Mouse (Mus musculus): ENCODE results near the gene Mamstr. TPM values are rescaled to one million over a fixed set of nuclear protein-coding genes. Genes with fewer than 3 reads are reported as not detected.

The Mamstr gene
- 0.71 and 0.74 TPM in 2 replicates for total RNA-seq (2012; rRNA removed)

DNA sequence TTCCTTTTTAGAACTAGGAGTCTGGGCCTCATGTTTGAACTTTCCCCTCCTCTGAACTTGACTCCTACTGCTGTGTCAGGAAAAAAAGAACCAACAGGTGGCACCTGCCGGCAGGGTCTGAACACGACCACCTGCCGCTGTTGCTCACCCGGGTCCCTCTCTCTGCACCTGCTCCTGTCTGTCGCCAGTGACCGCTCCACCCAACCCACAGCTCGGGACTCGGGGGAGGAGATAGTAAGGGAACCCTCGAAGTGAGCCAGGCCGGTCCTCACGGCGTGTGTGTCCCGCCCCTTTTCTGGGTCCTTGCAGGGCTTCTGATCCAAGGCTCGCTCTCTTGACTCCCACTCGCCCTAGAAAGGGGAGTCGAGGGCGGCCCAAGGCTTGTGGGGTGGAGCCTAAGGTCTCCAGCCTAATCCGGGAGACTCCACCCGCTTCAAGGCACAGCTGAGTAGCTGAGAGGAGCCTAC lies at the start of gene Mamstr:
Mamstr (plus strand) TSS at position 417 of the 467 bp plus-strand sequence.
- in situ Hi-C loops (cut with MboI; ENCODE audit: low sequenced_read_pairs in 2 of 2, unreplicated experiment in 2 of 2), result no loop called here
- Histone ChIP-seq H3K36me3 (ENCODE audit: control insufficient read depth, insufficient read depth, low read length, poor library complexity, severe bottlenecking) (peaks cover 2% of the 10 kb centered on the region; the same call in 1 of the 2 replicates), H3K27ac (ENCODE audit: insufficient read depth, low read depth, low read length, poor library complexity, severe bottlenecking) (no peak within 1 kb of the TSS), H3K4me1 (ENCODE audit: control insufficient read depth in 2 of 2, insufficient read depth in 2 of 2, low read length in 2 of 2, poor library complexity in 1 of 2) (peaks cover 1 to 16% of the 10 kb centered on the region in 2 experiments; a peak in 2 of 4 replicates), H3K9ac (ENCODE audit: insufficient read depth, low read depth, low read length, poor library complexity, severe bottlenecking) (no peak within 1 kb of the TSS), H3K4me3 (ENCODE audit: insufficient read depth in 1 of 2, low read depth in 1 of 2, low read length in 2 of 2, poor library complexity in 1 of 2, severe bottlenecking in 1 of 2) (peak within 1 kb of the TSS in 1 of 2 experiments; percentile 10; a peak in 1 of 4 replicates), H3K9me3 (ENCODE audit: control insufficient read depth, insufficient read depth, low read depth, low read length) (no peaks in the 10 kb centered on the region)
- no peak for TF ChIP-seq MAFK (IDR thresholded peaks at IDR 0.05; ENCODE audit: insufficient read depth, low read depth, low read length)
- no peak for TF ChIP-seq CHD2 (IDR thresholded peaks at IDR 0.05; ENCODE audit: low read depth, low read length)
- no peak for TF ChIP-seq HCFC1 (IDR thresholded peaks at IDR 0.05; ENCODE audit: borderline replicate concordance, insufficient read depth, low read length)
- no peak for TF ChIP-seq ZNF384 (IDR thresholded peaks at IDR 0.05; ENCODE audit: low read depth, low read length)
- TF ChIP-seq ZC3H11A (IDR thresholded peaks at IDR 0.05; ENCODE audit: borderline replicate concordance, low read depth, low read length), result no peak
- no peak for DNase-seq (ENCODE audit: low read depth, low spot score)

GRCm38 (mm10) chr7:45590874-45591273 lies 48.9 kb upstream of the Mamstr start:
- peaks cover 2 to 7% of the 10 kb centered on the region in 2 experiments; a peak in 1 of 4 replicates for H3K4me1 ChIP-seq (ENCODE audit: control insufficient read depth in 2 of 2, insufficient read depth in 2 of 2, low read length in 2 of 2, poor library complexity in 1 of 2)
- in situ Hi-C loops (cut with MboI; ENCODE audit: low sequenced_read_pairs in 2 of 2, unreplicated experiment in 2 of 2), result loop anchor here in 1 of 2 experiments (10.0 kb wide), 1 partner anchor 116 kb away; no protein-coding TSS in a partner anchor
- no peak for DNase-seq (ENCODE audit: low read depth, low spot score)
- no peak overlapping the region for H3K27ac ChIP-seq (ENCODE audit: insufficient read depth, low read depth, low read length, poor library complexity, severe bottlenecking)
- no peak overlapping the region for H3K4me3 ChIP-seq (ENCODE audit: insufficient read depth in 1 of 2, low read depth in 1 of 2, low read length in 2 of 2, poor library complexity in 1 of 2, severe bottlenecking in 1 of 2)
- H3K36me3 ChIP-seq (ENCODE audit: control insufficient read depth, insufficient read depth, low read length, poor library complexity, severe bottlenecking), result peaks cover 22% of the 10 kb centered on the region; the same call in 1 of the 2 replicates
- no peaks in the 10 kb centered on the region for H3K9me3 ChIP-seq (ENCODE audit: control insufficient read depth, insufficient read depth, low read depth, low read length)
- TF ChIP-seq ZNF384 (IDR thresholded peaks at IDR 0.05; ENCODE audit: low read depth, low read length) (no peak), CHD2 (IDR thresholded peaks at IDR 0.05; ENCODE audit: low read depth, low read length) (no peak), ZC3H11A (IDR thresholded peaks at IDR 0.05; ENCODE audit: borderline replicate concordance, low read depth, low read length) (no peak), MAFK (IDR thresholded peaks at IDR 0.05; ENCODE audit: insufficient read depth, low read depth, low read length) (no peak), HCFC1 (IDR thresholded peaks at IDR 0.05; ENCODE audit: borderline replicate concordance, insufficient read depth, low read length) (no peak)
- no peak overlapping the region for H3K9ac ChIP-seq (ENCODE audit: insufficient read depth, low read depth, low read length, poor library complexity, severe bottlenecking)

DNA sequence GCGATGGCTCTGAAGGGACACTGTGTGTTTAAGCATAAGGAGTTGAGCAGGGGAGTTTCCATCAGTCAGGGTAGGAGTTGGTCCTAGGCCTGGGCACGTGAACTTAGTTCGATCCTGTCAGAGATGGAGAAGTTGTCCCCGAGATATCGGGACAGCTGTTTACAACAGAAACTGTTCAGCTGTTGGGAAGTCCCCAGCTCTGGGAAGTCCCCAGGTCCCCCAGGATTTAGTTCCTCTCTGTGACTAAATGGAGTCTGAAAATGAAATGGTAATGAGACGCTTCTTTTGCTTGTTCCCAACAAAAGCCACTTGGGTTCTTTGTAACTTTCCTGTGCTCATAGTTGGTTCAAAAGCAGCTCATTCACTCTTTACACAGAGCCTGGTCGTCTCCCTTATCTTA lies 47.9 kb upstream of the Mamstr start:
- DNase-seq (ENCODE audit: low read depth, low spot score), result no peak
- Histone ChIP-seq H3K9ac (ENCODE audit: insufficient read depth, low read depth, low read length, poor library complexity, severe bottlenecking) (no peak overlapping the region), H3K36me3 (ENCODE audit: control insufficient read depth, insufficient read depth, low read length, poor library complexity, severe bottlenecking) (peaks cover 19% of the 10 kb centered on the region; the same call in 1 of the 2 replicates), H3K9me3 (ENCODE audit: control insufficient read depth, insufficient read depth, low read depth, low read length) (no peaks in the 10 kb centered on the region), H3K27ac (ENCODE audit: insufficient read depth, low read depth, low read length, poor library complexity, severe bottlenecking) (no peak overlapping the region), H3K4me3 (ENCODE audit: insufficient read depth in 1 of 2, low read depth in 1 of 2, low read length in 2 of 2, poor library complexity in 1 of 2, severe bottlenecking in 1 of 2) (no peak overlapping the region), H3K4me1 (ENCODE audit: control insufficient read depth in 2 of 2, insufficient read depth in 2 of 2, low read length in 2 of 2, poor library complexity in 1 of 2) (peaks cover 2 to 10% of the 10 kb centered on the region in 2 experiments; a peak in 1 of 4 replicates)
- TF ChIP-seq ZC3H11A (IDR thresholded peaks at IDR 0.05; ENCODE audit: borderline replicate concordance, low read depth, low read length) (no peak), ZNF384 (IDR thresholded peaks at IDR 0.05; ENCODE audit: low read depth, low read length) (no peak), MAFK (IDR thresholded peaks at IDR 0.05; ENCODE audit: insufficient read depth, low read depth, low read length) (no peak)
- in situ Hi-C loops (cut with MboI; ENCODE audit: low sequenced_read_pairs in 2 of 2, unreplicated experiment in 2 of 2), result loop anchor here in 1 of 2 experiments (10.0 kb wide), 1 partner anchor 117 kb away; no protein-coding TSS in a partner anchor

GRCm38 (mm10) chr7:45593118-45593815 lies 46.5 kb upstream of the Mamstr start:
- peak; percentile 69 for DNase-seq (ENCODE audit: low read depth, low spot score)
- H3K27ac ChIP-seq (ENCODE audit: insufficient read depth, low read depth, low read length, poor library complexity, severe bottlenecking), result no peak overlapping the region
- in situ Hi-C loops (cut with MboI; ENCODE audit: low sequenced_read_pairs in 2 of 2, unreplicated experiment in 2 of 2), result loop anchor here in 1 of 2 experiments (10.0 kb wide), 1 partner anchor 118 kb away; no protein-coding TSS in a partner anchor

More at GRCm38 (mm10) chr7:45593118-45593815, 46.5 kb upstream of the Mamstr start:
- H3K36me3 ChIP-seq (ENCODE audit: control insufficient read depth, insufficient read depth, low read length, poor library complexity, severe bottlenecking), result peaks cover 8% of the 10 kb centered on the region; the same call in 1 of the 2 replicates
- H3K4me3 ChIP-seq (ENCODE audit: insufficient read depth in 1 of 2, low read depth in 1 of 2, low read length in 2 of 2, poor library complexity in 1 of 2, severe bottlenecking in 1 of 2), result no peak overlapping the region
- H3K9me3 ChIP-seq (ENCODE audit: control insufficient read depth, insufficient read depth, low read depth, low read length), result no peaks in the 10 kb centered on the region
- TF ChIP-seq ZC3H11A (IDR thresholded peaks at IDR 0.05; ENCODE audit: borderline replicate concordance, low read depth, low read length) (peak; percentile 45; the same call in 1 of the 2 replicates), HCFC1 (IDR thresholded peaks at IDR 0.05; ENCODE audit: borderline replicate concordance, insufficient read depth, low read length) (no peak), MAFK (IDR thresholded peaks at IDR 0.05; ENCODE audit: insufficient read depth, low read depth, low read length) (peak; percentile 83), ZNF384 (IDR thresholded peaks at IDR 0.05; ENCODE audit: low read depth, low read length) (no peak)
- no peak overlapping the region for H3K9ac ChIP-seq (ENCODE audit: insufficient read depth, low read depth, low read length, poor library complexity, severe bottlenecking)
- H3K4me1 ChIP-seq (ENCODE audit: control insufficient read depth in 2 of 2, insufficient read depth in 2 of 2, low read length in 2 of 2, poor library complexity in 1 of 2), result peaks cover 2 to 10% of the 10 kb centered on the region in 2 experiments; a peak in 1 of 4 replicates
